Mouse (Mus musculus): ENCODE measurements around the gene Cbfa2t3. TPM values are rescaled to one million over a fixed set of nuclear protein-coding genes. Genes with fewer than 3 reads are reported as not detected.

Cbfa2t3 gene
- polyA plus RNA-seq, 1 experiment from 2014 or later = 2.8 TPM

DNA sequence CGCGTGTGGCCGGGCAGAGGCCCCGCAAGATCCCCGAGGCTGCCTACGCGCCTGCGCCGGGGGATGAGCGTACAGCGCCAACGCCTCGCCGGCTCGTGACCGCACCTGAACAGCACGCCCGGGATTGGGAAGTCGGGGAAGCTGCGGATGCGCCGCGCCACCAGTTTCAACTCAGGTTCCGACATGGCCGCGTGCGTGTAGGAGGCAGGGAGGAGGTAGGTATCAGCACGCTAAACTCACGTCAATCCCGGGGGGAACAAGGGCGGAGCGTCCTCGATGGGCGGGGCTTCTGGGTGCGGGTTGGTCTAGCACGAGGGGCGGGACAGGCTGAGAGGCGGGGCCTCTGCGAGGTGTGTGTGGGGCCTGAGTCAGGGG is 122.3 kb downstream of the Cbfa2t3 start, which contains the start of gene Aprt:
Gene Aprt (minus strand): TSS at position 262 of the 375 bp plus-strand sequence.
- Histone ChIP-seq H3K9ac (replicated peaks) (peak within 1 kb of the TSS; percentile 88), H3K4me2 (peak within 1 kb of the TSS; percentile 87), H3K36me3 (peaks cover 36% of the 10 kb centered on the region), H3K9me3 (no peaks in the 10 kb centered on the region), H3K4me1 (replicated peaks) (peaks cover 63% of the 10 kb centered on the region), H3K27ac (peak within 1 kb of the TSS; percentile 83), H3K27me3 (no peaks in the 10 kb centered on the region), H3K4me3 (replicated peaks) (peak within 1 kb of the TSS; percentile 70)
- WGBS = under 1% methylated on average over 38 of the region's 39 CpGs
- peak; percentile 81 for ATAC-seq (ENCODE audit: insufficient number of reproducible peaks, insufficient read depth, low FRiP score, low TSS enrichment, low read depth)

DNA sequence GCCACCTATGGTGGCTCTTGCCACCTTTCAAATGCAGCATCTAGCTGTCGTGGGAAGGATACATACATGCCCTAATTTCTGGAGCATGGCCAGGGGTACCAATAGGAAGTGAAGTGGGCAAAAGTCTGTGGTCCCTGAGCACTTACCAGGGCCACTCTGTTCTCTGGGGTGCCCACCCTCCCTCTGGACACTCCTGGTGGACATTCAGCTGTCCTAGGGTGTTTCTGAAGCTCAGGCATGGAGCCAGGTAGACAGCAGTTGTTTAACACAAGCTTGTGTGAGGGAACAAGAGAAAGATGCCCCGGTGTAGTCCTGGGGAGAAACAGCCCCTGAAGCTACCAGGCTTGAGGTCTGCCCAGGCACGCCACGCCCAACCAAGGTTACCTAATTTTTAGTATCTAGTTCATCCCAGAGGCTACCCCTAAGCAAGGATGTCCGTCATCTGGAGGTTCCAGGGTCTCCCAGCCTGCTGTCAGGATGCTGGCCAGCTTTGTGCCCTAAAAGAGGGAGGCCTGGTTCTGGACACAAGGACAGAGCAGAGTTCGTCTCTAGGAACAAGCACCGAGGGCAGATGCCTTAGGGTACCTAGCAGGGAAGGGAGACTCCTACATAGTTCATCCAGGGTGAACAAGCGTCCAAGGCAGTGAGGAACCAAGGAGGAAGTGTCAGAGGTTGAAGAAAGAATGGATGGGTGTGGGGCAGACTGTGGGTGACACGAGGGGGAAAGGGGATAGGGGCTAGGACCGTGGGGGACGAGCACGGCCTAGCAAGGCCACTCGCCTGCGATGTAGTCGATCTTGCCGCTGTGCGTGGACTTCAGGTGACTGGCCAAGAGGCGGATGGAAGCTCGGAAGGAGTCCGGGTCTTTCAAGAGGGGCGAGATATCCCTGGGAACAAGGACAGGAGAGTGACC is 122.9 kb downstream of the Cbfa2t3 start:
- Histone ChIP-seq H3K4me3 (replicated peaks) (peak overlapping the region; percentile 70), H3K9me3 (no peaks in the 10 kb centered on the region), H3K9ac (replicated peaks) (peak overlapping the region; percentile 88), H3K27me3 (no peaks in the 10 kb centered on the region), H3K36me3 (peaks cover 42% of the 10 kb centered on the region), H3K4me1 (replicated peaks) (peaks cover 59% of the 10 kb centered on the region), H3K27ac (peak overlapping the region; percentile 80), H3K4me2 (peak overlapping the region; percentile 87)
- 20% methylated on average over 21 of the region's 21 CpGs for WGBS
- ATAC-seq (ENCODE audit: insufficient number of reproducible peaks, insufficient read depth, low FRiP score, low TSS enrichment, low read depth) = peak; percentile 1; the same call in 1 of the 2 replicates

- Histone ChIP-seq H3K9ac (replicated peaks) (0 out of 2 replicates have a peak overlapping the region, but pooled peaks have one; percentile 23), H3K4me3 (replicated peaks) (peak overlapping the region; percentile 70)
- 76% methylated on average over 8 of the region's 8 CpGs for WGBS
Measured at GRCm38 (mm10) chr8:122575286-122575685, 123.6 kb downstream of the Cbfa2t3 start.

More at GRCm38 (mm10) chr8:122575286-122575685, 123.6 kb downstream of the Cbfa2t3 start:
- Histone ChIP-seq H3K4me2 (peak overlapping the region; percentile 87), H3K27me3 (no peaks in the 10 kb centered on the region), H3K4me1 (replicated peaks) (peaks cover 52% of the 10 kb centered on the region), H3K27ac (no peak overlapping the region), H3K36me3 (peaks cover 49% of the 10 kb centered on the region), H3K9me3 (no peaks in the 10 kb centered on the region)
- no peak for ATAC-seq (ENCODE audit: insufficient number of reproducible peaks, insufficient read depth, low FRiP score, low TSS enrichment, low read depth)

Small RNA genes within 50 kb of the gene (microRNA-seq; reads per million reads assigned to microRNA genes)
- not detected for gene Mir6396

Other genes with a start within 250 kb of the Cbfa2t3 start
- gene Snai3, start 238.4 kb downstream of the Cbfa2t3 start, polyA plus RNA-seq (2016; fragmentation: Nextera tagmentation; extraction: Ambion mirVana) = 0.16 and 0.38 TPM in 2 replicates
- 45.8 and 46.4 TPM in 2 replicates for gene Rnf166, start 223.0 kb downstream of the Cbfa2t3 start, polyA plus RNA-seq (2016; fragmentation: Nextera tagmentation; extraction: Ambion mirVana)
- 79.5 and 80.5 TPM in 2 replicates for gene Ctu2, start 223.0 kb downstream of the Cbfa2t3 start, polyA plus RNA-seq (2016; fragmentation: Nextera tagmentation; extraction: Ambion mirVana)
- gene Piezo1, start 147.8 kb downstream of the Cbfa2t3 start, polyA plus RNA-seq (2016; fragmentation: Nextera tagmentation; extraction: Ambion mirVana) = 11.9 and 13.9 TPM in 2 replicates
- 52.3 and 52.7 TPM in 2 replicates for gene Cdt1, start 131.1 kb downstream of the Cbfa2t3 start, polyA plus RNA-seq (2016; fragmentation: Nextera tagmentation; extraction: Ambion mirVana)
- gene Aprt, start 122.2 kb downstream of the Cbfa2t3 start, polyA plus RNA-seq (2016; fragmentation: Nextera tagmentation; extraction: Ambion mirVana) = 299 and 305 TPM in 2 replicates
- 5.9 and 8.4 TPM in 2 replicates for gene Galns, start 87.6 kb downstream of the Cbfa2t3 start, polyA plus RNA-seq (2016; fragmentation: Nextera tagmentation; extraction: Ambion mirVana)
- 39.0 and 48.0 TPM in 2 replicates for gene Trappc2l, start 87.5 kb downstream of the Cbfa2t3 start, polyA plus RNA-seq (2016; fragmentation: Nextera tagmentation; extraction: Ambion mirVana)
- not detected in 2 replicates for gene Pabpn1l, start 76.4 kb downstream of the Cbfa2t3 start, polyA plus RNA-seq (2016; fragmentation: Nextera tagmentation; extraction: Ambion mirVana)
- gene Acsf3, start 76.4 kb upstream of the Cbfa2t3 start, polyA plus RNA-seq (2016; fragmentation: Nextera tagmentation; extraction: Ambion mirVana) = 19.3 and 19.7 TPM in 2 replicates
- gene Cdh15, start 148.9 kb upstream of the Cbfa2t3 start, polyA plus RNA-seq (2016; fragmentation: Nextera tagmentation; extraction: Ambion mirVana) = 18.3 and 20.6 TPM in 2 replicates

Measured in limb, embryonic 12.5 days (tissue).